In the genomic region with DNA sequence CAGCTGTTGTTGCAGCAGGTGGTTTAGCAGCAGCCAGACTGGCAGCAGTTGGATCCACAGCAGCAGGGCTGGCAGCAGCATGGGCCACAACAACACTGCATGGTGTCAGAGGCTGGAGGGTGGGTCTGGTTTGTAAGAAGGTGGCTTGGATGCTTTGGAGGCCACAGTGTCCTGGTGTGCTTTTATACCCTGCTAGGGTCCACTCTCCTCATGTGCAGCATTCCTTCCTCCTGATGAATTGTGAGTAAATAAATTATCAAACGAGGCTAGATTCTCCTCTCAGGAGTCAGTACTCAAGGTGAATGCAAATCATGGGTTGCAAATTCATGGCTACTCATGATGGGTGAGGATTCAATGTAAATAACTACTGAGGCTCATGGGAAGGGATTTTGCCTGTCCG, we compare ENCODE assay signal across 12 mouse cellular contexts.
"Had no signal": no experiment of that assay in that cellular context is flagged by ENCODE, and none has a peak within 500 bp of the region (broad histone marks: within the 10 kb centered on the region; RNA-seq: fewer than 3 reads in every experiment).

A gene (minus strand): TSS at position 101 of the 400 bp plus-strand sequence.

- DNase-seq: retina, postnatal 1 day; right cerebral cortex, adult 18-20 months; right cerebral cortex, postnatal 14 days; right cerebral cortex, postnatal 25 days; right cerebral cortex, postnatal 4 days; spleen, adult 18-20 months; thymus, adult 18-20 months; thymus, adult 2 months; thymus, postnatal 14 days; thymus, postnatal 25 days; thymus, postnatal 36 days; thymus, postnatal 4 days had no signal
